Mouse (Mus musculus) G1E (cell line): ENCODE data around the gene Ssrp1. TPM values are rescaled to one million over a fixed set of nuclear protein-coding genes. Genes with fewer than 3 reads are reported as not detected.

ENCODE experiments used
- ATAC-seq: 2 replicates; pipeline ENCODE4 v1.8.0; 2016; ENCODE audit warnings: mild to moderate bottlenecking; ENCODE audit not compliant: insufficient number of reproducible peaks, poor library complexity, low FRiP score, severe bottlenecking; ENCODE audit errors: extremely low read depth
- DNase-seq: peaks from one replicate; pipeline ENCODE4 v3.0.0; 2012; ENCODE audit warnings: low spot score
- H3K27me3 ChIP-seq: 2 replicates; pipeline ENCODE4 v1.6.1; 2012; ENCODE audit warnings: mild to moderate bottlenecking, low read length, inconsistent platforms; ENCODE audit not compliant: insufficient read depth
- H3K36me3 ChIP-seq: replicated peaks from 2 replicates; pipeline ENCODE3; 2012; ENCODE audit warnings: mild to moderate bottlenecking, inconsistent platforms
- H3K4me1 ChIP-seq: 2 replicates; pipeline ENCODE4 v1.6.1; 2012; ENCODE audit warnings: low read depth, low read length, inconsistent platforms, mixed read lengths; ENCODE audit not compliant: insufficient read depth
- H3K4me3 ChIP-seq: 2 replicates; pipeline ENCODE4 v1.5.1; 2012; ENCODE audit warnings: low read depth, mild to moderate bottlenecking, inconsistent platforms, low read length, moderate library complexity, mixed read lengths
- H3K9me3 ChIP-seq: replicated peaks from 2 replicates; pipeline ENCODE4 v1.6.1; 2012; ENCODE audit warnings: inconsistent platforms
- CTCF ChIP-seq: IDR thresholded peaks from 2 replicates; pipeline ENCODE4 v1.5.1; 2012; ENCODE audit warnings: low read depth, low read length, inconsistent platforms, mixed read lengths
- GATA1 ChIP-seq: IDR thresholded peaks from 2 replicates; pipeline ENCODE4 v1.6.1; 2012; ENCODE audit warnings: borderline replicate concordance, low read length, inconsistent platforms, mixed read lengths
- GATA2 ChIP-seq: IDR thresholded peaks from 2 replicates; pipeline ENCODE4 v1.6.1; 2012; ENCODE audit warnings: low read depth, low read length, inconsistent platforms, borderline replicate concordance
- POLR2AphosphoS5 ChIP-seq: IDR thresholded peaks from 2 replicates; pipeline ENCODE4 v1.6.1; 2012; ENCODE audit warnings: low read depth, low read length, inconsistent platforms; ENCODE audit not compliant: insufficient replicate concordance
- TAL1 ChIP-seq: conservative IDR thresholded peaks from 2 replicates; pipeline ENCODE4 v1.6.1; 2012; ENCODE audit warnings: low read depth, low read length, inconsistent platforms, mixed read lengths
- polyA plus RNA-seq: library from polyadenylated mRNA; stranded (reverse); fragments of >175 nt; gene quantifications from 2 replicates; pipeline ENCODE4 v1.2.3, GENCODE M21; 2012
- total RNA-seq, 2 experiments: library from RNA; stranded (forward) in 1 of 2; stranded (reverse) in 1 of 2; fragments of 200-1000 nt in 1 of 2; fragments of >200 nt in 1 of 2; fragmentation: Nextera tagmentation in 1 of 2; gene quantifications; 2 replicates each; pipeline ENCODE4 v1.2.3; 2014 to 2017

Gene Ssrp1
- 168 and 190 TPM in 2 replicates for total RNA-seq (2014; fragmentation: Nextera tagmentation)
- total RNA-seq (2017) = 304 and 315 TPM in 2 replicates
- polyA plus RNA-seq = 54.9 and 111 TPM in 2 replicates

DNA sequence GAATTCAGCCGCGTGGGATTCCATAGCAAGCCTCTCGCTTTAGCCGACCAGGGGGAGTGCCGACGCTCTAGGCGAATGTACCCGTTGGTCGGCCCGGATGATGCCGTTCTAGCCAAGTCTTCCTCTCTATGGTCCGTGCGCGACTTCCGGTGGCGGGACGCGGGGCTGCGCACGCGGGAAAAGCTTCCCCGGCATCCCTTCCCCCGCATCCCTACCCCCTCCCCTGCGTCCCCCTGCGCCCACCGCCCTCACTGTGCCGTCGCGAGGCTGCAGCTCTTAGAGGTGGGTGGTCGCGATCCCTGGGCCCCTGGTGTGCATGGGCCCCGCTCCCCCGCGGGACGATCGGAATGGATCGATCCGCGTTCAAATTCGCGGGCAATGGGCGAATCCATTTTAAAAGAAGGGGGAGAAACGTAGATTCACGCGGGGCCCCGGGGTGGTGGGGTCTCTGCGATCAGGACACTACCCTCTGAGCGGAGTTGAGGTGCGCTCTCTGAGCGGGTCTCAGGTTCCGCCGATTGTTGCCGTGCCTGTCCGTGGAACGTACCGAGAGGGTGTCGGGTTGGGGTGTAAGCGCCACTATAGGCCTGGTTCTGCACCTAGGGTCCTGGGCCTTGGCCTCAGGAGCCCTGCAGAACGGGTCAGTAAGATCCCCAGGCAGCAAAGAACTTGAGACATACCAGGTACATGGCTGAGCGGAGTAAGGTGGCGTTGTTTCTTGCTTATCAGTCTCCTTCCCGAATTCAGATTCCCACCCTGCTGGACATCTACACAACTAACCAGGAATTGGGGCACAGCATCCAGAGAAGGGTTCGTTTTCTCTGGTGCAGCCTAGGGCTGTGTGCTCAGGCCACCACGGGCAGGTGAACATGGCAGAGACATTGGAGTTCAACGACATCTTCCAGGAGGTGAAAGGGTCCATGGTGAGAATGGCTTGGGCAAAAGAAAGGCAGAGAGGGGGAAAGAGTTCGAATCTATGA is at the start of gene Ssrp1, which contains the start of gene P2rx3:
TSS of gene Ssrp1 (plus strand) at position 188 of the 980 bp plus-strand sequence.
TSS of gene P2rx3 (minus strand) at position 416 of the 980 bp plus-strand sequence.
- peaks cover 52% of the 10 kb centered on the region for H3K4me1 ChIP-seq
- peak within 1 kb of the TSS; percentile 90 for H3K4me3 ChIP-seq
- no peaks in the 10 kb centered on the region for H3K9me3 ChIP-seq
- peaks cover 28% of the 10 kb centered on the region for H3K27me3 ChIP-seq
- H3K36me3 ChIP-seq = peaks cover 39% of the 10 kb centered on the region
- DNase-seq (peak; percentile 89), ATAC-seq (peak; percentile 88)
- no peak for TF ChIP-seq GATA2
- 0 out of 2 replicates have a peak, but pooled peaks have one; percentile 56 for TF ChIP-seq POLR2AphosphoS5

DNA sequence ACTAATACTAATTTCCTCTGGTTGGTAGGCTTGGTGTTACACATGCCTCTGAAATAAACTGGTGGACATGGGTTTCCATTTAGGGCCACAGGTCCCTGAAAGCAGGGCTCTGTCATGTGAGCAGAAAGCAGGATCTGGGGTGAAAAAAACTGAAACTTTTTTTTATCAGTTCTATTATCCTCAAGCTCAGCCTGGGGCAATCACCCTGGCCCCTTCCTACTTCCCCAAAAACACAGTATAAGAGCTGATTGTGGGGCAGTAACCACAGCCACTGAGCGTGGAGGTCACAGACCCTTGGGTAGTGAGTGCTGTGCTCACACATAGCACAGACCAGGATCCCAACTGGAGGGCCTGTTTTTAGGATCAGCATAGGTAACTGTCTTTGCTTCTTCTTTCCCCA is 49.1 kb upstream of the Ssrp1 start, which contains the start of gene Prg3:
TSS of gene Prg3 (plus strand) at position 286 of the 400 bp plus-strand sequence.
- H3K36me3 ChIP-seq = no peaks in the 10 kb centered on the region
- TF ChIP-seq GATA1 = no peak
- no peak for TF ChIP-seq POLR2AphosphoS5
- no peak for TF ChIP-seq CTCF
- H3K9me3 ChIP-seq = no peaks in the 10 kb centered on the region
- ATAC-seq (peak; percentile 82), DNase-seq (no peak)
- H3K4me3 ChIP-seq = peak within 1 kb of the TSS; percentile 8; the same call in 1 of the 2 replicates
- peaks cover 24% of the 10 kb centered on the region; the same call in 1 of the 2 replicates for H3K27me3 ChIP-seq
- H3K4me1 ChIP-seq = peaks cover 26% of the 10 kb centered on the region

DNA sequence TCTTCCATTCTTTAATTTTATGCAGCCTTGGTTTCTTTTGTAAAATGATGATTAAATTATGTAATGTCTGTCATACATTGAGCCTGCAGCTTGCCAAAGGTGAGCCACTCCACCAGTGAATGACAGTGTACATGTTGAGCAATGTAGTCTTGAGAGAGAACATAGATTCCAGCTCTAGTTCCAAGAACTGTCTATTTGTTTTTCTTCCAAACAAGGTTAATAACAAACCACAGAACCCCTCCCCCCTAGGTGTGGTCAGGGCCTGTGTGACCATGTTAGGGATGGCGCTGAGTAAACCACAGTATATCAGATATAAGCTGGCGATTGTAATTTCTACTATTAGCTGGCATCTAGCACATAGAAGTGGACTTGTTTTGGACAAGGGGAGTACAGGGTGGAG is 40.7 kb upstream of the Ssrp1 start:
- TF ChIP-seq TAL1 = no peak
- TF ChIP-seq POLR2AphosphoS5 = no peak
- no peak for TF ChIP-seq GATA1
- no peak for TF ChIP-seq CTCF
- no peak for TF ChIP-seq GATA2
- Histone ChIP-seq H3K4me1 (peaks cover 28% of the 10 kb centered on the region), H3K36me3 (no peaks in the 10 kb centered on the region), H3K27me3 (peaks cover 40% of the 10 kb centered on the region), H3K9me3 (no peaks in the 10 kb centered on the region), H3K4me3 (no peak overlapping the region)
- DNase-seq = no peak
- ATAC-seq = peak; percentile 28; the same call in 1 of the 2 replicates

- ATAC-seq (no peak), DNase-seq (no peak)
- Histone ChIP-seq H3K4me3 (no peak overlapping the region), H3K36me3 (no peaks in the 10 kb centered on the region), H3K9me3 (no peaks in the 10 kb centered on the region), H3K27me3 (peaks cover 48% of the 10 kb centered on the region), H3K4me1 (peaks cover 28% of the 10 kb centered on the region)
- TF ChIP-seq POLR2AphosphoS5 (no peak), TAL1 (no peak), GATA1 (no peak)
Measured at GRCm38 (mm10) chr2:84999486-85000181, 37.4 kb upstream of the Ssrp1 start.

DNA sequence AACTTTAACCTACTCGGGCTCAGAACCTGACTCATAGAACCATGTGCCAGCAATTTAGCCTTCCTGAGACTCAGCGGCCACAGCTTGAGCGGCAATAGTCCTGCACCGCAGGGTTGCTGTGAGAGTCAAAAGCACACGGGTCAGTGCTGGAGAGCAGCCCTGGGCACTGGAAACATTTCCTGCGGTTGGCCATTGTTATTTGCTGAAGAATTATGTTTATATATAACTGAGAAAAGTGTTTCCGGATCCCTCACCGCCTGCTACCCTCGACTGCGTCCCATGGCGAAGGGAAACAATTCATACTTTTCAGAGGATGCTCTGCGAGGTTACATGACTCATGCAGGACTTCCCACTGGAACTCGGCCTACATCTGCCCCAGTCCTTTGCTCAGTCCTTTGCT is 35.5 kb upstream of the Ssrp1 start:
- no peak for TF ChIP-seq GATA1
- TF ChIP-seq POLR2AphosphoS5 = no peak
- TF ChIP-seq GATA2 = no peak
- no peak for TF ChIP-seq CTCF
- no peak for TF ChIP-seq TAL1
- H3K4me1 ChIP-seq = peaks cover 14% of the 10 kb centered on the region
- H3K4me3 ChIP-seq = no peak overlapping the region
- no peaks in the 10 kb centered on the region for H3K9me3 ChIP-seq
- ATAC-seq (no peak), DNase-seq (no peak)
- H3K36me3 ChIP-seq = no peaks in the 10 kb centered on the region
- H3K27me3 ChIP-seq = peaks cover 52% of the 10 kb centered on the region

DNA sequence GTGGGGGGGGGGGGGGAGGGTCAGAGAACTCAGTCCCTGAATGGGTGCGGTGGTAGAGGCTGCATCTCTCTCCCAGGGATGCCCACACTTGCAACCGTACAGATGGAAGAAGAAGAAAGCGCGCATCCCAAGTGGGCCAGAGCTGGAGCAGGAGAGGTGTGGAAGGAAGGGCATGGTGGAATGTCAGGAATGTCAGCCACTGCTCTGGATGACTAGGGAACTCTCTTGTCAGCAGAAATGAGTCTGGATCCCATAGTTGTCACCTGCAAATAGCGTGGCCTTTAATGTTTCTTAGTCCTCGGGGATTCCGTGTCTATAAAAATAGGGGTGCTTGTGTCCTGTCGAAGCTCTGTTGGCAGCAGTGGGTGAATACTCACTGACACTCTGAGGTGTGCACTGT is 34.5 kb upstream of the Ssrp1 start:
- ATAC-seq (no peak), DNase-seq (no peak)
- TF ChIP-seq GATA2 = no peak
- TF ChIP-seq CTCF = no peak
- TF ChIP-seq GATA1 = no peak
- no peak for TF ChIP-seq TAL1
- no peak for TF ChIP-seq POLR2AphosphoS5
- H3K4me3 ChIP-seq = no peak overlapping the region
- peaks cover 55% of the 10 kb centered on the region for H3K27me3 ChIP-seq
- H3K4me1 ChIP-seq = peaks cover 12% of the 10 kb centered on the region
- H3K9me3 ChIP-seq = no peaks in the 10 kb centered on the region
- H3K36me3 ChIP-seq = no peaks in the 10 kb centered on the region
